Mouse (Mus musculus): ENCODE measurements around the gene Xcr1. TPM values are rescaled to one million over a fixed set of nuclear protein-coding genes. Genes with fewer than 3 reads are reported as not detected.

Xcr1 gene
- total and polyA plus RNA-seq, 2 experiments from 2014 or later, result 0.04 TPM; not detected in 1

DNA sequence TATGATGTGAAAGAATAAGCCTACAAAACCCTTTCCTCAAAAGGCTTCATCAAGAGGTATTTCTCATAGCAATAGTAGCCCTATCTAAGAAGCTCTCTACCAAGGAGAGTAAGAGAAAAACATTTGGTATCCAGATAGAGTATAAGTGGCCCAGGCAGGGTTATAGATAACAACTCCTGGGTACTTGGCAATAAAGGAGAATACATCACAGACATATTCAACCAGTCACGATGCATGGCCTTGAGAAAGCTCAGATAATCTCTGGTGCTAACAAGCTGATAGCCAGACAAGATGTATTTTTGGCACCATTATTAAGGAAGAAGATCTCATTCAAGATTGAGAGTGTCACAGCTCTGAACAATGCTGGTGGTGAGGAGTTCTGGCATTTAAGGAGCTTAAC lies 15.3 kb downstream of the Xcr1 start:
- no peak overlapping the region for H3K9ac ChIP-seq (replicated peaks; ENCODE audit: low read length, poor library complexity, severe bottlenecking)
- no peak for TF ChIP-seq CTCF (IDR thresholded peaks at IDR 0.05)
- H3K4me2 ChIP-seq (ENCODE audit: low read depth, low read length, poor library complexity, severe bottlenecking), result no peak overlapping the region
- no peaks in the 10 kb centered on the region for H3K27me3 ChIP-seq (ENCODE audit: insufficient read depth, low read length)
- WGBS, result 93% methylated on average over 1 of the region's 1 CpGs
- DNase-seq (ENCODE audit: low spot score) (no peak), ATAC-seq (ENCODE audit: low FRiP score) (no peak)
- H3K27ac ChIP-seq (ENCODE audit: low read depth, low read length), result no peak overlapping the region
- H3K9me3 ChIP-seq (ENCODE audit: low read length), result no peaks in the 10 kb centered on the region
- H3K36me3 ChIP-seq (ENCODE audit: insufficient read depth, low read length), result no peaks in the 10 kb centered on the region
- H3K4me3 ChIP-seq (ENCODE audit: low read depth, low read length), result no peak overlapping the region
- H3K4me1 ChIP-seq (ENCODE audit: insufficient read depth, low read length), result no peaks in the 10 kb centered on the region; the same call in 1 of the 2 replicates

DNA sequence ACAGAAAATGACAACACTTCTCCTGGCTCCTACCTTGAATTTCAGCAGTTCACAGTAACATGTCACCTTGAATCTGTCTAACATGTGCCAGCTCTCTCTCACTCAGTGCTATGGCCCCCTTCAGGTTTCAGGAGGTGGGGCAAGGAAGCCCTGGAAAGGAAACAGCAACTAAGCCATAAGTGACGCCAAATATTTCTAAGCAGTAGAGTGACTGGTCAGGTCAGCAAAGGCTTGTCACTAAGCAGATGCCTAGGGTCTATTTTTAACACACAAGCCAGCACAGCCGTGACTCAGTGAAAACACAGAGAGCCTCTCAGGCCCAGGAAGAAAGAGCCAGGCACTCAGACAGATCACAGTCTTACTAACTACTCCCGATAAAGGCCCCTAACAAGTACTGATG lies 16.7 kb downstream of the Xcr1 start:
- Histone ChIP-seq H3K4me1 (ENCODE audit: insufficient read depth, low read length) (no peaks in the 10 kb centered on the region), H3K36me3 (ENCODE audit: insufficient read depth, low read length) (peaks cover 6% of the 10 kb centered on the region; the same call in 1 of the 2 replicates), H3K27ac (ENCODE audit: low read depth, low read length) (no peak overlapping the region), H3K9me3 (ENCODE audit: low read length) (no peaks in the 10 kb centered on the region), H3K9ac (replicated peaks; ENCODE audit: low read length, poor library complexity, severe bottlenecking) (no peak overlapping the region), H3K27me3 (ENCODE audit: insufficient read depth, low read length) (no peaks in the 10 kb centered on the region), H3K4me3 (ENCODE audit: low read depth, low read length) (no peak overlapping the region), H3K4me2 (ENCODE audit: low read depth, low read length, poor library complexity, severe bottlenecking) (no peak overlapping the region)
- TF ChIP-seq CTCF (IDR thresholded peaks at IDR 0.05), result no peak; the same call in 1 of the 2 replicates
- whole genome bisulfite sequencing, result 72% methylated on average over 3 of the region's 3 CpGs
- no peak for ATAC-seq (ENCODE audit: low FRiP score)
- no peak for DNase-seq (ENCODE audit: low spot score)

DNA sequence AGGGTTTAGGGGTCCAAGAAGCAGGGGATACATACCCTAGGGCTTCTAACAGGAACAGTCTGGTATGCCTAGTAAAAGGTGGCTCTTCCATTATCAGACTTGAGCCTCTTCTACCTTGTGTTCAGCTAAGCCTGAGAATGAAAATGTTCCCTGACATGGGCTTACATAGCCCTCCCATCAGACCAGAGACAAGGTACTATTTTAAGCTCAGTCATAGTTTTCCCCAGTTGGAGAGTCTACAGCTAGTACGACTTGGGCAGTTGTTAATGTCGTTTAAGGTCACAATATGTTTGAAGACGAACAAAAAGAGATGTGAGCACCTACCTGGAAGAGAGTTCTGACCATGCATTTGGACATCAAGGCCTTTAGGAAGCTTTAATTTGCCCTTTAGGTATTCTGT lies 17.4 kb downstream of the Xcr1 start:
- Histone ChIP-seq H3K9me3 (ENCODE audit: low read length) (no peaks in the 10 kb centered on the region), H3K4me3 (ENCODE audit: low read depth, low read length) (no peak overlapping the region), H3K36me3 (ENCODE audit: insufficient read depth, low read length) (peaks cover 10% of the 10 kb centered on the region; the same call in 1 of the 2 replicates), H3K27me3 (ENCODE audit: insufficient read depth, low read length) (no peaks in the 10 kb centered on the region), H3K4me1 (ENCODE audit: insufficient read depth, low read length) (no peaks in the 10 kb centered on the region), H3K9ac (replicated peaks; ENCODE audit: low read length, poor library complexity, severe bottlenecking) (no peak overlapping the region), H3K27ac (ENCODE audit: low read depth, low read length) (no peak overlapping the region), H3K4me2 (ENCODE audit: low read depth, low read length, poor library complexity, severe bottlenecking) (no peak overlapping the region)
- TF ChIP-seq CTCF (IDR thresholded peaks at IDR 0.05), result no peak
- ATAC-seq (ENCODE audit: low FRiP score) (no peak), DNase-seq (ENCODE audit: low spot score) (no peak)
- 93% methylated on average over 3 of the region's 3 CpGs for WGBS

DNA sequence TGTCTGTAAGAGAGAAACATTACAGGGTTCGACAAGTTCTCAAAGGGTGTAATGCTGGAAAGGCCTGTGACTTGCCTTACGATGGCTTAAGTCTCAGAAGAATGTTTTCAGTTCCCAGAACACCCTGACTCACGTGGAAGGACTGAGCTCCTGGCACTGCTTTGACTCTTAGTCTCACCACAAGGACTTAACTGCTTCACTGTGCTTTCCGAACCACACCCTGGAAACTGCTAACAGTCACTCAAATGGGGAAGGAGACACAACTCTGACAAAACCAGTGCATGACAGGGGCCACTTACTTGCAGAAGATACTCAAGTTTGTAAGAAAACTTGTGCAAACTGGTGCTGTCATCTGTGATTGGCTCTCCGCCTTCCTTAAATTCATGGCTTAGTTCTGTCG lies 21.6 kb downstream of the Xcr1 start:
- Histone ChIP-seq H3K27me3 (ENCODE audit: insufficient read depth, low read length) (no peaks in the 10 kb centered on the region), H3K4me1 (ENCODE audit: insufficient read depth, low read length) (no peaks in the 10 kb centered on the region), H3K9ac (replicated peaks; ENCODE audit: low read length, poor library complexity, severe bottlenecking) (no peak overlapping the region), H3K27ac (ENCODE audit: low read depth, low read length) (no peak overlapping the region), H3K4me3 (ENCODE audit: low read depth, low read length) (no peak overlapping the region), H3K4me2 (ENCODE audit: low read depth, low read length, poor library complexity, severe bottlenecking) (no peak overlapping the region), H3K36me3 (ENCODE audit: insufficient read depth, low read length) (peaks cover 34% of the 10 kb centered on the region), H3K9me3 (ENCODE audit: low read length) (no peaks in the 10 kb centered on the region)
- DNase-seq (ENCODE audit: low spot score), result no peak
- no peak for ATAC-seq (ENCODE audit: low FRiP score)
- 92% methylated on average over 6 of the region's 6 CpGs for WGBS
- TF ChIP-seq CTCF (IDR thresholded peaks at IDR 0.05), result no peak

DNA sequence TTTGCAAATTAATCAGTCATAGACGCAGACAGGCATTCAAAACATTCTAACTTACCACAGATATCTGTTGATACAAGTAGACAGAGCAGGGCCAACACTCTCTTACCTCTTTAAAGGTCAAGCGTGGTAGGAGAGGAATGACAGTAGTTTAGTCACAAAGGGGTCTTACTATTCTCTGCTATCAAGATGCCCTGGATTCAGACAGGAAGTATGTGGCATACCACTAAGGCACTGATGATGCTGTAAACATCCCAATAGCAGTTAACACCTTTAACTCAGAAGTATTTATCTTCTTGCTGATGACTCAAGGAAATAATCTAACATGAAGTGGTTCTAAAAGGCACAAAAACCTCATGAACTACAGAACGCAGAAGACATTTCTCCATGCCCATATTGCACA lies 26.0 kb downstream of the Xcr1 start:
- ATAC-seq (ENCODE audit: low FRiP score) (no peak), DNase-seq (ENCODE audit: low spot score) (no peak)
- H3K27me3 ChIP-seq (ENCODE audit: insufficient read depth, low read length), result no peaks in the 10 kb centered on the region
- peaks cover 41% of the 10 kb centered on the region for H3K36me3 ChIP-seq (ENCODE audit: insufficient read depth, low read length)
- H3K4me2 ChIP-seq (ENCODE audit: low read depth, low read length, poor library complexity, severe bottlenecking), result no peak overlapping the region
- H3K9ac ChIP-seq (replicated peaks; ENCODE audit: low read length, poor library complexity, severe bottlenecking), result no peak overlapping the region
- no peaks in the 10 kb centered on the region for H3K4me1 ChIP-seq (ENCODE audit: insufficient read depth, low read length)
- H3K9me3 ChIP-seq (ENCODE audit: low read length), result no peaks in the 10 kb centered on the region
- 93% methylated on average over 3 of the region's 3 CpGs for WGBS
- no peak overlapping the region for H3K4me3 ChIP-seq (ENCODE audit: low read depth, low read length)
- H3K27ac ChIP-seq (ENCODE audit: low read depth, low read length), result no peak overlapping the region
- TF ChIP-seq CTCF (IDR thresholded peaks at IDR 0.05), result no peak

DNA sequence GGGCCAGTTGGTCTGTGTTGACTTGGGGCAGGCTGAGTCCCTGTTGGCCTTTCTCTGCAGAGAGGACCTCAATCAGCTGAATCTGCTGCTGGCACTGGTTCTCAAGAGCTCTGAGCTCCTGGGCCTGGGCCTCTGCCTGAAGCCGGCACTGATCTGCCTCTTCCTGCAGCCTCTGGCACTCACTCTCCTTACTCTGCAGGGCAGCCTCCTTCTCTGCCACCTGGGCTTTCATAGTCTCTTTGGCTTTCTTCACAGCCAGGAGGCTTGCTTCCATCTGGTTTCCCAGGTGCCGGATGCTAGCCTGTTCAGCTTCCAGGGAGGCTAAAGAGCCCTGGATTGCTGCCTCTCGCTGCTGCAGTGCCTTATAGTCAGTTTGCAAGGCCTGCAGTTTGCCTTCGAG lies 32.9 kb downstream of the Xcr1 start:
- peaks cover 55% of the 10 kb centered on the region for H3K36me3 ChIP-seq (ENCODE audit: insufficient read depth, low read length)
- H3K9ac ChIP-seq (replicated peaks; ENCODE audit: low read length, poor library complexity, severe bottlenecking), result no peak overlapping the region
- H3K4me2 ChIP-seq (ENCODE audit: low read depth, low read length, poor library complexity, severe bottlenecking), result no peak overlapping the region
- H3K4me1 ChIP-seq (ENCODE audit: insufficient read depth, low read length), result no peaks in the 10 kb centered on the region
- 90% methylated on average over 4 of the region's 4 CpGs for WGBS
- no peaks in the 10 kb centered on the region for H3K9me3 ChIP-seq (ENCODE audit: low read length)
- DNase-seq (ENCODE audit: low spot score) (no peak), ATAC-seq (ENCODE audit: low FRiP score) (no peak)
- H3K27ac ChIP-seq (ENCODE audit: low read depth, low read length), result no peak overlapping the region
- TF ChIP-seq CTCF (IDR thresholded peaks at IDR 0.05), result no peak
- H3K27me3 ChIP-seq (ENCODE audit: insufficient read depth, low read length), result no peaks in the 10 kb centered on the region
- no peak overlapping the region for H3K4me3 ChIP-seq (ENCODE audit: low read depth, low read length)
